Mouse (Mus musculus) E14TG2a.4 (cell line): ENCODE data around the gene Gad1.

Experiments
- CTCF ChIP-seq: conservative IDR thresholded peaks from 2 replicates; pipeline ENCODE4 v1.5.1; 2014; ENCODE audit warnings: low read length
- NANOG ChIP-seq: IDR thresholded peaks from 2 replicates; pipeline ENCODE4 v1.6.1; 2014; ENCODE audit warnings: borderline replicate concordance, low read length, mixed read lengths

GRCm38 (mm10) chr2:70563721-70564645 is 11.1 kb downstream of the Gad1 start:
- TF ChIP-seq CTCF (no peak), NANOG (no peak)
